15 mouse cellular contexts compared by ENCODE assay signal in the genomic region with DNA sequence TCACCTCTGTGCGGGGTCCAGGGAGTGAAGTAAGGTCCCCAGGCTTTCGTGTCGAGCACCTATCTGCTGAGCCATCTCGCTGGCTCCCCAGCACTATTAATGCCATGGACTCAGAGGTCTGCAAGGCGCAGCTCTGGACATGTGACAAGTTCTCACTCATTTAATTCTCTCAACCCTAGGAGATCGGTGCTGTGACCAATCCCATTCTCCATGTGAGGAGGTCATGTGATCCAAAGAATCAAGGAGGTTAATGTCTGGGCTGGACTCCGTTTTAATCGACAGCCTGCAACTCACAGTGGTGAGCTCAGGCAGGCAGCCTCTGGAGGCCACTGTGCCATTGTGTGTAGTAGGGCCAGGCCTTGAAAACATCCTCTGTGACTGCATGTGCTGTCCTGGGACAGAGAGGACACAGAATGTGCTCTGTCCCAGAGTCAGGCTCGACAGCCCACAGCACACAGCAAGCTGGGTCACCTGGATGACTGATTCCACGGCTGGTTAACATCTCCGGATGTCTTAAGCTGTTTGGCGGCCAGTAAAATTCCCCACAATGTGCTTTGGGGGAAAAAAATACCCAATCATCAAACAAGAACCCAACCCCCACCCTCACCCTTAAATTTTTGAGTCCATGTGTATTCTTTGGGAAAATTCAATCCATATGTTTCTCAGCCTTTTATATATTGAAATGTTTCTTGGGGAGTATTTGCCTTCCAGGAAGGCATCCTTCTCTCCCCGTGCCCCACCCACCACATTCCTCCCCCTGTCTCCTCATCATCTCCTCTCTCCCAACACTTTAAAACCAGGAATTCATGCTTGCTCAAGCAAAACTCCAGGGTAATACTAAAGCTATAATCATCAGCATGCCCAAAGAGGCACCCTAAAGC. TPM values are rescaled to one million over a fixed set of nuclear protein-coding genes. Genes with fewer than 3 reads are reported as not detected.
DNase-seq lines count a peak whose midpoint lies in the region; ATAC-seq and TF ChIP-seq lines count a peak whose summit lies in the region.
"Had no signal": no experiment of that assay in that cellular context is flagged by ENCODE, and none has a peak within 500 bp of the region (broad histone marks: within the 10 kb centered on the region; RNA-seq: fewer than 3 reads in every experiment).

No protein-coding gene starts in this region.

- no peaks in the 10 kb centered on the region for H3K27me3 ChIP-seq in heart, postnatal 0 days (ENCODE audit: control insufficient read depth, insufficient read depth, low read length)
- no peaks in the 10 kb centered on the region for H3K27me3 ChIP-seq in heart, adult 2 months (ENCODE audit: control insufficient read depth, insufficient read depth, low read length)
- H3K27me3 ChIP-seq in stomach, embryonic 14.5 days (ENCODE audit: control insufficient read depth, insufficient read depth, low read length), result no peaks in the 10 kb centered on the region
- H3K27me3 ChIP-seq in stomach, postnatal 0 days (ENCODE audit: control insufficient read depth, insufficient read depth, low read length), result no peaks in the 10 kb centered on the region
- H3K27me3 ChIP-seq in limb, embryonic 10.5 days (ENCODE audit: low read depth, poor library complexity, severe bottlenecking), result no peaks in the 10 kb centered on the region
- no peaks in the 10 kb centered on the region for H3K27me3 ChIP-seq in stomach, embryonic 15.5 days (replicated peaks)
- H3K27me3 ChIP-seq: forebrain, embryonic 13.5 days had no signal

- ATAC-seq in heart, postnatal 0 days (ENCODE audit: insufficient read depth, low read depth), result 0 out of 2 replicates have a peak, but pooled peaks have one; percentile 9
- ATAC-seq in stomach, embryonic 14.5 days (ENCODE audit: insufficient number of reproducible peaks, insufficient read depth, low FRiP score, low read depth), result no peak
- no peak for ATAC-seq in stomach, postnatal 0 days (ENCODE audit: low FRiP score, low TSS enrichment)
- no peak for ATAC-seq in stomach, embryonic 15.5 days (ENCODE audit: insufficient read depth, low FRiP score, low read depth)
- ATAC-seq: forebrain, embryonic 13.5 days; intestine, postnatal 0 days had no signal

- TF ChIP-seq EP300 in heart, postnatal 0 days (IDR thresholded peaks at IDR 0.05; ENCODE audit: low read depth), result no peak
- no peak for TF ChIP-seq EP300 in heart, adult 2 months (IDR thresholded peaks at IDR 0.05; ENCODE audit: insufficient read depth, low read depth, low read length)
- TF ChIP-seq EP300 in stomach, postnatal 0 days (optimal IDR thresholded peaks at IDR 0.05), result no peak

- H3K36me3 ChIP-seq in heart, postnatal 0 days (replicated peaks; ENCODE audit: control insufficient read depth, insufficient read depth, low read length), result no peaks in the 10 kb centered on the region
- H3K36me3 ChIP-seq in heart, adult 2 months (ENCODE audit: control insufficient read depth, insufficient read depth, low read length), result no peaks in the 10 kb centered on the region
- no peaks in the 10 kb centered on the region for H3K36me3 ChIP-seq in stomach, embryonic 14.5 days (ENCODE audit: control insufficient read depth, insufficient read depth, low read length)
- H3K36me3 ChIP-seq in stomach, postnatal 0 days (ENCODE audit: control insufficient read depth, insufficient read depth, low read length), result no peaks in the 10 kb centered on the region
- H3K36me3 ChIP-seq in limb, embryonic 10.5 days, result no peaks in the 10 kb centered on the region
- H3K36me3 ChIP-seq in stomach, embryonic 15.5 days, result no peaks in the 10 kb centered on the region
- H3K36me3 ChIP-seq: neural tube, embryonic 13.5 days had no signal

- peak overlapping the region; percentile 26 for H3K4me2 ChIP-seq in heart, postnatal 0 days (ENCODE audit: low read depth, low read length)
- no peak overlapping the region for H3K4me2 ChIP-seq in stomach, embryonic 14.5 days (replicated peaks; ENCODE audit: low read depth, low read length)
- H3K4me2 ChIP-seq in stomach, postnatal 0 days (replicated peaks; ENCODE audit: low read depth), result no peak overlapping the region
- no peak overlapping the region for H3K4me2 ChIP-seq in stomach, embryonic 15.5 days
- H3K4me2 ChIP-seq: forebrain, embryonic 13.5 days; neural tube, embryonic 13.5 days had no signal

- no peaks in the 10 kb centered on the region for H3K79me2 ChIP-seq in heart, adult 2 months (replicated peaks; ENCODE audit: control insufficient read depth, insufficient read depth, low read length)

- TF ChIP-seq CTCF in heart, postnatal 0 days (IDR thresholded peaks at IDR 0.05; ENCODE audit: low read depth), result no peak
- TF ChIP-seq CTCF in heart, adult 2 months (IDR thresholded peaks at IDR 0.05), result no peak
- no peak for TF ChIP-seq CTCF in stomach, postnatal 0 days (IDR thresholded peaks at IDR 0.05; ENCODE audit: low read depth)

- H3K9ac ChIP-seq in heart, postnatal 0 days (replicated peaks; ENCODE audit: low read depth, low read length), result no peak overlapping the region
- no peak overlapping the region for H3K9ac ChIP-seq in heart, adult 2 months (ENCODE audit: low read depth, low read length)
- no peak overlapping the region for H3K9ac ChIP-seq in stomach, embryonic 14.5 days (replicated peaks; ENCODE audit: low read depth, low read length)
- H3K9ac ChIP-seq in stomach, postnatal 0 days (ENCODE audit: low read length), result no peak overlapping the region
- no peak overlapping the region for H3K9ac ChIP-seq in stomach, embryonic 15.5 days
- H3K9ac ChIP-seq: forebrain, embryonic 13.5 days; neural tube, embryonic 13.5 days had no signal

- H3K4me3 ChIP-seq in heart, postnatal 0 days (ENCODE audit: low read depth, low read length), result no peak overlapping the region
- H3K4me3 ChIP-seq in heart, adult 2 months, result no peak overlapping the region
- H3K4me3 ChIP-seq in stomach, embryonic 14.5 days (ENCODE audit: low read depth, low read length), result no peak overlapping the region
- H3K4me3 ChIP-seq in stomach, postnatal 0 days (ENCODE audit: low read depth, low read length), result no peak overlapping the region
- H3K4me3 ChIP-seq in limb, embryonic 10.5 days, result no peak overlapping the region
- H3K4me3 ChIP-seq in stomach, embryonic 15.5 days (replicated peaks), result no peak overlapping the region
- H3K4me3 ChIP-seq: forebrain, embryonic 13.5 days; neural tube, embryonic 13.5 days had no signal

- DNase-seq in heart, postnatal 0 days (ENCODE audit: low spot score), result no peak
- DNase-seq in heart, adult 2 months, result no peak
- DNase-seq in stomach, postnatal 0 days (ENCODE audit: low spot score), result no peak
- DNase-seq in limb, embryonic 10.5 days (ENCODE audit: low spot score), result peak; percentile 59
- DNase-seq in frontal cortex, postnatal 14 days (ENCODE audit: low spot score in 2 of 2), result no peak
- DNase-seq in adrenal gland, postnatal 4 days (ENCODE audit: low spot score in 2 of 2), result no peak
- DNase-seq: adrenal gland, adult 8-10 months; cerebellum, postnatal 25 days; gastrocnemius, postnatal 10 days; layer of hippocampus, adult 9-11 months had no signal

- 0 out of 2 replicates have a peak, but pooled peaks cover 3% of the 10 kb centered on the region for H3K9me3 ChIP-seq in heart, postnatal 0 days (replicated peaks; ENCODE audit: control insufficient read depth, low read length)
- H3K9me3 ChIP-seq in stomach, embryonic 14.5 days (ENCODE audit: control insufficient read depth, low read depth, low read length), result no peaks in the 10 kb centered on the region
- H3K9me3 ChIP-seq in stomach, postnatal 0 days (ENCODE audit: control insufficient read depth, low read length), result no peaks in the 10 kb centered on the region
- no peaks in the 10 kb centered on the region for H3K9me3 ChIP-seq in limb, embryonic 10.5 days (replicated peaks)
- no peaks in the 10 kb centered on the region for H3K9me3 ChIP-seq in stomach, embryonic 15.5 days
- H3K9me3 ChIP-seq: forebrain, embryonic 13.5 days had no signal

- H3K4me1 ChIP-seq in heart, postnatal 0 days (ENCODE audit: control insufficient read depth, insufficient read depth), result peaks cover 6% of the 10 kb centered on the region; the same call in 1 of the 2 replicates
- no peaks in the 10 kb centered on the region; the same call in none of the 2 replicates for H3K4me1 ChIP-seq in heart, adult 2 months (ENCODE audit: control insufficient read depth, insufficient read depth, low read length)
- no peaks in the 10 kb centered on the region; the same call in 1 of the 2 replicates for H3K4me1 ChIP-seq in stomach, embryonic 14.5 days (ENCODE audit: control insufficient read depth, insufficient read depth, low read length)
- no peaks in the 10 kb centered on the region for H3K4me1 ChIP-seq in stomach, postnatal 0 days (replicated peaks; ENCODE audit: control insufficient read depth, insufficient read depth)
- H3K4me1 ChIP-seq in limb, embryonic 10.5 days, result peaks cover 34% of the 10 kb centered on the region
- peaks cover 3% of the 10 kb centered on the region for H3K4me1 ChIP-seq in stomach, embryonic 15.5 days

- 78% methylated on average over 13 of the region's 13 CpGs for WGBS in heart, postnatal 0 days
- WGBS in heart, adult 2 months, result 82% methylated on average over 13 of the region's 13 CpGs
- 68% methylated on average over 13 of the region's 13 CpGs for WGBS in stomach, embryonic 14.5 days
- 80% methylated on average over 13 of the region's 13 CpGs for WGBS in stomach, postnatal 0 days
- 64% methylated on average over 13 of the region's 13 CpGs for WGBS in limb, embryonic 10.5 days
- WGBS in stomach, embryonic 15.5 days, result 73% methylated on average over 13 of the region's 13 CpGs

- no peak for TF ChIP-seq POLR2A in heart, adult 2 months (IDR thresholded peaks at IDR 0.05; ENCODE audit: insufficient read depth, low read depth, low read length)

- peak overlapping the region; percentile 44 for H3K27ac ChIP-seq in heart, postnatal 0 days (ENCODE audit: low read depth)
- H3K27ac ChIP-seq in heart, adult 2 months, result no peak overlapping the region
- peak overlapping the region; percentile 11; the same call in 1 of the 2 replicates for H3K27ac ChIP-seq in stomach, embryonic 14.5 days (ENCODE audit: low read length)
- H3K27ac ChIP-seq in stomach, postnatal 0 days (replicated peaks), result no peak overlapping the region
- H3K27ac ChIP-seq in limb, embryonic 10.5 days, result peak overlapping the region; percentile 74
- peak overlapping the region; percentile 31; the same call in 1 of the 2 replicates for H3K27ac ChIP-seq in stomach, embryonic 15.5 days
- H3K27ac ChIP-seq: forebrain, embryonic 13.5 days; neural tube, embryonic 13.5 days had no signal

- intact Hi-C loops in heart, adult 2 months (cut with DNase I), result no loop called here

RNA-seq across cellular contexts. Expression of a gene that starts 41.9 kb away (rescaled TPM):
- total RNA-seq in heart, postnatal 0 days (2014; rRNA removed; ENCODE audit: low replicate concordance), result 42.9 and 46.7 TPM in 2 replicates
- 17.8 and 20.9 TPM in 2 replicates for polyA plus RNA-seq in heart, postnatal 0 days (2015; fragmentation: Nextera tagmentation; extraction: Ambion mirVana)
- 10 to 100 TPM; 53.5 to 62.8 TPM for total RNA-seq in heart, adult 2 months (2021)
- 24.6 and 47.2 TPM in 2 replicates for polyA plus RNA-seq in heart, adult 2 months (2012; rRNA removed)
- polyA plus RNA-seq in stomach, embryonic 14.5 days (2014; fragmentation: Nextera tagmentation; extraction: Ambion mirVana), result 32.4 and 34.6 TPM in 2 replicates
- polyA plus RNA-seq in stomach, postnatal 0 days (2015; fragmentation: Nextera tagmentation; extraction: Ambion mirVana), result 24.7 and 28.0 TPM in 2 replicates
- 18.3 and 19.9 TPM in 2 replicates for polyA plus RNA-seq in limb, embryonic 10.5 days (2016; fragmentation: Nextera tagmentation; extraction: Ambion mirVana)
- polyA plus RNA-seq in stomach, embryonic 15.5 days (2015; fragmentation: Nextera tagmentation; extraction: Ambion mirVana), result 34.0 and 37.8 TPM in 2 replicates
- 10 to 100 TPM; 51.7 to 62.4 TPM for total RNA-seq in adrenal gland, postnatal 4 days (2021)

Comparison
In these comparisons a context has a peak if more than half of its experiments do, and no peak if none do; other contexts are left out.
1. H3K27ac ChIP-seq: peak in heart, postnatal 0 days (single experiment), stomach, embryonic 14.5 days (single experiment), limb, embryonic 10.5 days (single experiment) and stomach, embryonic 15.5 days (single experiment); none in heart, adult 2 months (single experiment) and stomach, postnatal 0 days (single experiment).